Mouse (Mus musculus) cerebellum, adult 2 months (tissue): ENCODE data around the gene Col1a1.

Experiments
- CTCF ChIP-seq: fragments of 200-500 bp; IDR thresholded peaks from 2 replicates; pipeline ENCODE4 v1.5.1; 2011; ENCODE audit warnings: low read depth, mild to moderate bottlenecking, control low read depth, low read length, moderate library complexity, borderline replicate concordance; ENCODE audit not compliant: insufficient read depth
- POLR2A ChIP-seq: fragments of 200-500 bp; IDR thresholded peaks from 2 replicates; pipeline ENCODE4 v1.6.1; 2011; ENCODE audit warnings: low read length, control low read depth, borderline replicate concordance; ENCODE audit not compliant: insufficient read depth

- TF ChIP-seq POLR2A = no peak
- no peak for TF ChIP-seq CTCF
Observed at GRCm38 (mm10) chr11:94952169-94952568, 16.1 kb downstream of the Col1a1 start.
